Mouse (Mus musculus): ENCODE measurements at regions not wholly inside any gene's neighbourhood (a gene's known extent, or its start where the extent isn't known, plus 50 kb on each side); places are given as distances from the start of the nearest gene placed in this dataset.

DNA sequence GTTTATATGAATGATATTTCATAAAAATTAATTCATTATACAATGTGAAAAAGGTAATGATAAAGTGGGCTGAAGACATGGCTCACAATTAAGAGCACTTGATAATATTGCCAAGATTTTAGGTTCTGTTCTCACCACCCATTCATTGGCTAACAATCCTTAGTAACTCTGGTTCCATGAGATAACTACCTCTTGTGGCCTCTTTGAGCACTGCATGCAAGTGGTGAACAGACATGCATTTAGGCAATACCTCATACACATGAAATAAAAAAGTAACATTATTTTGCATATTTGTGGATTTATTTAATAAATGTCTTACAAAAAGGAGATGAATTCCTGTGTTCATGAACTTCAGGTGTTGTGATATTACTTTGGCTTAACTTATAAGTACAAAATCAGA lies 334.9 kb downstream of the Cdh10 start:
- TF ChIP-seq CTCF (IDR thresholded peaks at IDR 0.05; ENCODE audit: borderline replicate concordance, insufficient read depth, low read depth, low read length) (no peak), POLR2A (IDR thresholded peaks at IDR 0.05; ENCODE audit: borderline replicate concordance, insufficient read depth, low read length) (no peak)
